Mouse (Mus musculus) mesoderm, embryonic 11.5 days (tissue): Measurements from ENCODE around the gene Gm614.

ENCODE experiments used
- DNase-seq: peaks from one replicate; pipeline ENCODE4 v3.0.0-alpha.2; 2012; ENCODE audit warnings: low read depth, low spot score

Gm614 gene

GRCm38 (mm10) chrX:101260441-101261325 is 3.1 kb downstream of the Gm614 start:
- peak; percentile 78 for DNase-seq

- no peak for DNase-seq
These were observed 7.2 kb downstream of the Gm614 start for GRCm38 (mm10) chrX:101256603-101257002.

GRCm38 (mm10) chrX:101254740-101255139 is 9.1 kb downstream of the Gm614 start:
- no peak for DNase-seq

GRCm38 (mm10) chrX:101253952-101254729 is 9.7 kb downstream of the Gm614 start, which contains the start of gene Foxo4:
TSS of gene Foxo4 (plus strand) at chrX:101254528.
- peak; percentile 87 for DNase-seq

GRCm38 (mm10) chrX:101245011-101245410 is 18.8 kb downstream of the Gm614 start:
- no peak for DNase-seq

- DNase-seq, result no peak
These were observed 41.0 kb downstream of the Gm614 start for GRCm38 (mm10) chrX:101222796-101223162.

GRCm38 (mm10) chrX:101221834-101222795 is 41.7 kb downstream of the Gm614 start, which contains the start of gene Snx12:
TSS of gene Snx12 (minus strand) at chrX:101222563.
- peak; percentile 94 for DNase-seq
